In genomic region chr1:146420174-146420573, GRCm38 (mm10) we compare ENCODE assay signal across 14 mouse cellular contexts.
A peak's percentile ranks its signal among the peaks of the same experiment; 100 is the strongest.
DNase-seq lines count a peak whose midpoint lies in the region.
"Had no signal": no experiment of that assay in that cellular context is flagged by ENCODE, and none has a peak within 500 bp of the region (broad histone marks: within the 10 kb centered on the region; RNA-seq: fewer than 3 reads in every experiment).

No protein-coding gene starts in this region.

- DNase-seq in adrenal gland, postnatal 10 days: peak; percentile 1
- DNase-seq in adrenal gland, adult 2 months: no peak
- DNase-seq in heart, adult 11 months: peak; percentile 72
- DNase-seq in heart, postnatal 14 days: no peak
- DNase-seq: adrenal gland, adult 8-10 months; adrenal gland, postnatal 14 days; adrenal gland, postnatal 25 days; adrenal gland, postnatal 36 days; B cell, adult 2 months; cerebellum, adult 11 months; cerebellum, adult 11-12 months; cerebellum, adult 18-20 months; cerebellum, adult 2 months; cerebellum, adult 8-10 months had no signal

- intact Hi-C loops in heart, postnatal 14 days (cut with DNase I): no loop called here

Comparison
In these comparisons a context has a peak if more than half of its experiments do, and no peak if none do; other contexts are left out.
1. DNase-seq: peak in adrenal gland, postnatal 10 days (single experiment) and heart, adult 11 months (single experiment); none in adrenal gland, adult 2 months (single experiment) and heart, postnatal 14 days (0 of 2).